Mouse (Mus musculus): Measurements from ENCODE around the gene Psg22. TPM values are rescaled to one million over a fixed set of nuclear protein-coding genes. Genes with fewer than 3 reads are reported as not detected.
"Not testable (repeated sequence)": the region's sequence is repeated elsewhere in the genome, so short reads cannot be mapped to it uniquely, and the experiment has no call there.

The Psg22 gene
- total and polyA plus RNA-seq, 3 experiments = not detected

GRCm38 (mm10) chr7:18715546-18715945, 2.3 kb upstream of the Psg22 start:
- H3K36me3 ChIP-seq (ENCODE audit: control insufficient read depth, insufficient read depth, low read length) = no peaks in the 10 kb centered on the region
- H3K4me1 ChIP-seq (ENCODE audit: control insufficient read depth, insufficient read depth, low read length) = peaks cover 2% of the 10 kb centered on the region
- no peak overlapping the region for H3K9ac ChIP-seq (ENCODE audit: low read depth, low read length)
- DNase-seq = peak in 1 of 2 experiments; percentile 11
- H3K27me3 ChIP-seq (ENCODE audit: control insufficient read depth, insufficient read depth, low read length) = no peaks in the 10 kb centered on the region
- 29% methylated on average over 4 of the region's 4 CpGs for WGBS
- no peak overlapping the region for H3K27ac ChIP-seq
- H3K4me3 ChIP-seq = no peak overlapping the region
- H3K79me2 ChIP-seq (replicated peaks; ENCODE audit: control insufficient read depth, insufficient read depth, low read length) = no peaks in the 10 kb centered on the region
- intact Hi-C loops (cut with DNase I) = no loop called here
- no peak for TF ChIP-seq POLR2A (IDR thresholded peaks at IDR 0.05; ENCODE audit: insufficient read depth, low read depth, low read length)
- TF ChIP-seq CTCF (IDR thresholded peaks at IDR 0.05) = no peak
- no peak for TF ChIP-seq EP300 (IDR thresholded peaks at IDR 0.05; ENCODE audit: insufficient read depth, low read depth, low read length)

- Histone ChIP-seq H3K9ac (ENCODE audit: low read depth, low read length) (no peak overlapping the region), H3K36me3 (ENCODE audit: control insufficient read depth, insufficient read depth, low read length) (no peaks in the 10 kb centered on the region), H3K4me3 (no peak overlapping the region), H3K27ac (no peak overlapping the region), H3K27me3 (ENCODE audit: control insufficient read depth, insufficient read depth, low read length) (no peaks in the 10 kb centered on the region), H3K4me1 (ENCODE audit: control insufficient read depth, insufficient read depth, low read length) (no peaks in the 10 kb centered on the region), H3K79me2 (replicated peaks; ENCODE audit: control insufficient read depth, insufficient read depth, low read length) (no peaks in the 10 kb centered on the region)
- no peak for DNase-seq
- TF ChIP-seq POLR2A (IDR thresholded peaks at IDR 0.05; ENCODE audit: insufficient read depth, low read depth, low read length) = no peak
- intact Hi-C loops (cut with DNase I) = loop anchor here (2.0 kb wide), 1 partner anchor 67 kb away; no protein-coding TSS in a partner anchor
- WGBS = 77% methylated on average over 6 of the region's 6 CpGs
Observed at GRCm38 (mm10) chr7:18724001-18724400, 6.1 kb downstream of the Psg22 start.

- not testable (repeated sequence) for H3K4me1 ChIP-seq (ENCODE audit: control insufficient read depth, insufficient read depth, low read length); H3K27ac ChIP-seq; H3K4me3 ChIP-seq; H3K9ac ChIP-seq (ENCODE audit: low read depth, low read length); H3K79me2 ChIP-seq (replicated peaks; ENCODE audit: control insufficient read depth, insufficient read depth, low read length); H3K36me3 ChIP-seq (ENCODE audit: control insufficient read depth, insufficient read depth, low read length); H3K27me3 ChIP-seq (ENCODE audit: control insufficient read depth, insufficient read depth, low read length)
- intact Hi-C loops (cut with DNase I) = loop anchor here (2.0 to 5.0 kb wide), 2 partner anchors 56 to 65 kb away; no protein-coding TSS in a partner anchor
- DNase-seq = peak in 1 of 2 experiments; percentile 10
Observed at GRCm38 (mm10) chr7:18725931-18726330, 8.0 kb downstream of the Psg22 start.

GRCm38 (mm10) chr7:18728391-18728790, 10.5 kb downstream of the Psg22 start:
- no peak overlapping the region for H3K27ac ChIP-seq
- H3K4me3 ChIP-seq = no peak overlapping the region
- H3K27me3 ChIP-seq (ENCODE audit: control insufficient read depth, insufficient read depth, low read length) = no peaks in the 10 kb centered on the region
- no peak overlapping the region for H3K9ac ChIP-seq (ENCODE audit: low read depth, low read length)
- peak in 1 of 2 experiments; percentile 1 for DNase-seq
- H3K4me1 ChIP-seq (ENCODE audit: control insufficient read depth, insufficient read depth, low read length) = no peaks in the 10 kb centered on the region
- intact Hi-C loops (cut with DNase I) = loop anchor here (5.0 kb wide), 1 partner anchor 54 kb away; no protein-coding TSS in a partner anchor
- H3K79me2 ChIP-seq (replicated peaks; ENCODE audit: control insufficient read depth, insufficient read depth, low read length) = no peaks in the 10 kb centered on the region
- TF ChIP-seq EP300 (IDR thresholded peaks at IDR 0.05; ENCODE audit: insufficient read depth, low read depth, low read length) (no peak), POLR2A (IDR thresholded peaks at IDR 0.05; ENCODE audit: insufficient read depth, low read depth, low read length) (no peak), CTCF (IDR thresholded peaks at IDR 0.05) (no peak)
- WGBS = 54% methylated on average over 1 of the region's 1 CpGs
- no peaks in the 10 kb centered on the region for H3K36me3 ChIP-seq (ENCODE audit: control insufficient read depth, insufficient read depth, low read length)

GRCm38 (mm10) chr7:18733111-18733510, 15.2 kb downstream of the Psg22 start:
- H3K4me3 ChIP-seq = no peak overlapping the region
- H3K9ac ChIP-seq (ENCODE audit: low read depth, low read length) = no peak overlapping the region
- no peak overlapping the region for H3K27ac ChIP-seq
- H3K4me1 ChIP-seq (ENCODE audit: control insufficient read depth, insufficient read depth, low read length) = no peaks in the 10 kb centered on the region
- TF ChIP-seq POLR2A (IDR thresholded peaks at IDR 0.05; ENCODE audit: insufficient read depth, low read depth, low read length) (no peak), EP300 (IDR thresholded peaks at IDR 0.05; ENCODE audit: insufficient read depth, low read depth, low read length) (no peak), CTCF (IDR thresholded peaks at IDR 0.05) (no peak)
- intact Hi-C loops (cut with DNase I) = no loop called here
- no peaks in the 10 kb centered on the region for H3K27me3 ChIP-seq (ENCODE audit: control insufficient read depth, insufficient read depth, low read length)
- no peak for DNase-seq
- H3K79me2 ChIP-seq (replicated peaks; ENCODE audit: control insufficient read depth, insufficient read depth, low read length) = no peaks in the 10 kb centered on the region
- no peaks in the 10 kb centered on the region for H3K36me3 ChIP-seq (ENCODE audit: control insufficient read depth, insufficient read depth, low read length)

GRCm38 (mm10) chr7:18734451-18734850, 16.6 kb downstream of the Psg22 start:
- Histone ChIP-seq H3K4me3 (no peak overlapping the region), H3K27ac (no peak overlapping the region), H3K4me1 (ENCODE audit: control insufficient read depth, insufficient read depth, low read length) (no peaks in the 10 kb centered on the region), H3K79me2 (replicated peaks; ENCODE audit: control insufficient read depth, insufficient read depth, low read length) (no peaks in the 10 kb centered on the region), H3K27me3 (ENCODE audit: control insufficient read depth, insufficient read depth, low read length) (no peaks in the 10 kb centered on the region), H3K36me3 (ENCODE audit: control insufficient read depth, insufficient read depth, low read length) (no peaks in the 10 kb centered on the region), H3K9ac (ENCODE audit: low read depth, low read length) (no peak overlapping the region)
- DNase-seq = no peak
- intact Hi-C loops (cut with DNase I) = no loop called here
- TF ChIP-seq CTCF (IDR thresholded peaks at IDR 0.05) = no peak
- no peak for TF ChIP-seq EP300 (IDR thresholded peaks at IDR 0.05; ENCODE audit: insufficient read depth, low read depth, low read length)
- no peak for TF ChIP-seq POLR2A (IDR thresholded peaks at IDR 0.05; ENCODE audit: insufficient read depth, low read depth, low read length)
- WGBS = 89% methylated on average over 1 of the region's 1 CpGs

All from heart, adult 2 months (tissue).